Mouse (Mus musculus) layer of hippocampus, adult 9-10 months (tissue): ENCODE results near the gene Nrp1.

Source experiments
- DNase-seq: peaks from one replicate; pipeline ENCODE4 v3.0.0; 2022; ENCODE audit warnings: low spot score

Nrp1 gene

DNA sequence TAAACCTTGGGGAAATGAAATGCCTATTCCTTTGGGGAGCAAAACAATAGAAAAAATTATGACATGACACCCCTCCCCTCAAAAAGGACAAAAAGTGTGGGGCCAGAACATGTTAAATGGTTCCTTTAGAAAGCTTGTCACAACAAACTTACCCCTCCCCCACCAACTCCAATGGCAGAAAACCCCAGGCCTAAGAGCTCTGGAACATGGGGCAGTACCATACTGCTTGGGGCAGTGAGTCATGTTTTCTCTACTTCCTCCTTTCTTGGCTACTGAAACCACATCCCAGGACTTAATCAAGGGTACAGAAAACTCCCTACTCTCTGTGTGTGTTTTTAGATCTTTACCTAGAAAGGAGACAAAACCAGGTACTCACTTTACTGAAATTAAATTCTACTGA is 147.5 kb downstream of the Nrp1 start:
- no peak for DNase-seq

GRCm38 (mm10) chr8:128508723-128509122 is 150.3 kb downstream of the Nrp1 start:
- no peak for DNase-seq

- DNase-seq: no peak
These were observed 152.6 kb downstream of the Nrp1 start for GRCm38 (mm10) chr8:128511021-128511420.

GRCm38 (mm10) chr8:128511732-128512131 is 153.3 kb downstream of the Nrp1 start:
- no peak for DNase-seq

- DNase-seq: no peak
These were observed 158.5 kb downstream of the Nrp1 start for GRCm38 (mm10) chr8:128516846-128517446.

GRCm38 (mm10) chr8:128517546-128518102 is 159.2 kb downstream of the Nrp1 start:
- DNase-seq: no peak

GRCm38 (mm10) chr8:128519366-128519765 is 161.0 kb downstream of the Nrp1 start:
- DNase-seq: no peak

- no peak for DNase-seq
These were observed 165.4 kb downstream of the Nrp1 start for GRCm38 (mm10) chr8:128523825-128524224.

DNA sequence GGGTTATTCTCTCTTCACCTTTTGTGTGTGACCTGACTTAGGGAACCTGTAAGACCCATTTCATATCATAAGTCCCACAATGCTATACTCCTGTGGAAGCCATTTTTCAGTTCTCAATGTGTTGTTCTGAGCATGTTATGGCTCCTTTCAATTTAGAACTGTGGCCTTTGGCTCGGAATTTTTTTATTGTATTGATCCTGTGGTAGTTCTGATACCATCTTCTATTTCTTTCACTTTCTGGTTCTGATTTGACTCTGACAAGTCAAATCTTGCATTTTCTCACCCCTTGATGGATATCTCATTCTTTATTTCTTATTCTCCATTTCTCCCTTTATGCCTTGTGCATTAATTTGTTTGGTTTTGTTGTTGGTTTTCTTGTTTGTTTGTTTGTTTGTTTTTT is 167.5 kb downstream of the Nrp1 start:
- no peak for DNase-seq

- DNase-seq: no peak
These were observed 170.4 kb downstream of the Nrp1 start for GRCm38 (mm10) chr8:128528591-128529383.

DNA sequence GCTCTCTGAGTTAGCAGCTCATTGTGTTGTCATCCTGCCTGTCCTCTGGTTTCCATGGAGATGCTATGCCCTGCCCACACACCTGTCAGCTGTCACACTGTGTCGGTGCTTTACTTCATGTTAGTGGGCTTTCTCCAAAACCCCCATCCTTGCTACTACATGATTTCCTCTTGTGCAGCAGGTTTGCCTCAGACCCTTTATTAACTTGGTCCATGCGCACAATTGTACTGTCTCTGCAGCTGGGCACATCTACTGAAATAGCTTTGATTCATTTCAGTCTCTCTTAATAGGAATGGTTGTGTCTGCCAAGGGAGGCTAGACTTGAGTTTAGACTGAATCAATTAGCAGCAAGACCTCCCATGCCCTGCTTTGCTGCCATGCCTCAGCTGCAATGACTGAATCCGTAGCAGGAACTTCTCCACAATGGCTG is 176.1 kb downstream of the Nrp1 start:
- DNase-seq: no peak

DNA sequence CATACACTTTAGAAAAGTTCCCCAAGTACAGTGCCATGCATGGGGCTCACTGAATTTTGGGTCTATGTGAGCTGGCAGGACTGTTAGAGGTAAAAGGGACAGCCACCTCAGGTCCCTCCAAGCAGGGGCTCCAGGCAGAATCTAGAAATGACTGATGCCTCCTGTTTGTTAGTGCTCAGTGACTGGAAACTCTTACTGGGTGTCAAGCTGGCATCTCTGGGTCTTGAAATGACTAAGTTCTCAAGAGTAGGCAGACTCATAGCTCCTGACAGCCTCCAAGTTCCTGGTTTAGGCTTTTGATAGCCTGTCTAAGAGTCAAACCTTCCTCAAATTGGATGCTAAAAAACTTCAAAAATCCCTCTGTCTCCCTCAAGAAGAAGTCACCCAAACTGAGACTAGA is 177.3 kb downstream of the Nrp1 start:
- no peak for DNase-seq

DNA sequence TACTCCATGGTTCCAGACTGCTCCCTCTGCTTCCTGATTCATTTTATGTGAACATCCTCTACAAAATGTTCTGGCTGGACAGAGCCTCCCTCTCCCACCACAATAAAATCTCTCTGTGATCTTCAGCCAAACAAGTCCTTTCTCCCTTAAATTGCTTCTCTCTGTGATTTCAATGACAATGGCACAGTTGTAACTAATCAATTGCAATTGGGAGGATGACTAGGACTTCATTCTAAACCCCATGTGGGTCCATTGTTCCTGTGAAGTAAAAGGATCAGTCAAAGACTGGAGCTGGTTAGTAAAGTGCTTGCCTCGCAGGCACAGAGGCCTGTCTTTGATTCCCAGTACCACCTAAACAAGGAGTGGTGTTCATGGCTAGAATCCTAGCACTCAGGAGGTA is 180.0 kb downstream of the Nrp1 start:
- no peak for DNase-seq

DNA sequence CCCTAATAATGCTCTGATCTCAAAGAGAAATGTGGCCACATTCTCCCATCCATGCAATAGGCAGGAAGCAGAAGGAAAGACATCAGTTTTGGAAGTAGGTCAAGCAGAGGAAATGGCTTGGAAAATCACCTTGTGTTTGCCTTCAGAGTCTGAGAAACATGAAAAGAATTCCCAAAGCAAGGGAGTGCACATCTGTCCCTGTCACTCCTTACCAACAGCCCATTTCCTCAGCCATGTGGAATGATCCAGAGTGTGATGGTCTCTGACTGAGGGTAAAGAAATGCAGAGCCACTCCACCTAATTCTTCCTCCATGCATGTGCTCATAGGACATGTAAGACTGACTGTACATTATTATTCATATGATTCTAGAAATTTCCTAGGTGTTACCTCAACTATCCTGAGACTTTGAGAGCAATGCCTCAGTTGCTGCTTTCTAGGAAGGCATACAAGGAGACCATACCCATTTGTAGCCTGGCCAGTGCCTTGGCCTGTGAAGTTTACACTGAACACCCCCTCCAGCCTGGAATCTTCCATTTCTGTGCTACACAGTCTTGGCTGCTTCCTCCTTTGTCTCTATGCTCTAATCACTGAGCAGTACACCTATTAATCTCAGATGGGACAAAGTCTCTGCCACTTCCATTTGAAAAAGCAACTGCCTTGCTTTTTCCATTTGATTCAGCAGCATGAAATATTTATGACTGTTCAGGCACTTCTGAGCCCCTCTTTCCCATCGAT is 183.1 kb downstream of the Nrp1 start:
- no peak for DNase-seq

DNA sequence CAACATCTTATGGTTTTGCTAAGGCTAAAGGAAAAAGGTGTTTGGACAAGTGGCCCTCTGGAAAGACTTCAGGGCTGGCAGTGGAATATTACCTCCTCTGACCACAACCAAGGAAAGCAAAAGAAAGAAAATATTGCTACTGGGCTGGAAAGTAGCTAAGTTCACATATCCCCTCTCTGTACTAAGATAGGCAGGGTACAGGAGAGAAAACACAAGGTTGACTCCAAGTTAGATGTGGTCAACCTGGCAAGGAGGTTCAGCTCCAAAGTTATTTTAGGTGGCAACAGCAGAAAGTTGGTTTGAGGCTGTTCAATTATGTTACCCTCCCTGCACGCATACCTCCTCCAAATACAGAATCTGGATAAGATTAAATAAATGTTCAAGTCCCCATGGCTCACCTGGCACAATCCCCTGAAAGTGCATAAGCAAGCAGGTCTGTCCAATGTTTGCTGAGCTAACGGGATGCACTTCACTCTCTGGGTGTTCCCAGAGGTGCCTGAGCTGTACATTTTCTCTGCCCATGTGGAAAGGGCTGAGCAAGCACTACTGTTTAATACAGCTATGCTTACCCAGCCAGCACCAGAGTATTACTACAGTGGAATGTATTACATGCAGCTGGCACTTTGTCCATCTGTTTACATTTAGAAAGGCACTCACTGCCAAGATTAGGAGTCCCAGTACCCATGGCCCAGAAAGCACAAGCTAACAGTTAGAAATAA is 185.9 kb downstream of the Nrp1 start:
- no peak for DNase-seq

GRCm38 (mm10) chr8:128546287-128546686 is 187.9 kb downstream of the Nrp1 start:
- DNase-seq: no peak

GRCm38 (mm10) chr8:128547361-128547760 is 189.0 kb downstream of the Nrp1 start:
- DNase-seq: no peak

- no peak for DNase-seq
These were observed 191.3 kb downstream of the Nrp1 start for GRCm38 (mm10) chr8:128549738-128550137.

- DNase-seq: peak; percentile 70
These were observed 193.2 kb downstream of the Nrp1 start for GRCm38 (mm10) chr8:128551421-128552139.
